Comparison of ENCODE assay signal across 8 mouse cellular contexts in genomic region chr5:22489091-22489490, GRCm38 (mm10).
DNase-seq lines count a peak whose midpoint lies in the region; TF ChIP-seq lines count a peak whose summit lies in the region.
"Had no signal": no experiment of that assay in that cellular context is flagged by ENCODE, and none has a peak within 500 bp of the region (broad histone marks: within the 10 kb centered on the region; RNA-seq: fewer than 3 reads in every experiment).

No protein-coding gene starts in this region.

- intact Hi-C loops in left cerebral cortex, adult 2 months (cut with DNase I), result no loop called here

- DNase-seq in left cerebral cortex, adult 2 months (ENCODE audit: extremely low spot score in 1 of 2, low spot score in 2 of 2), result no peak
- no peak for DNase-seq in left cerebral cortex, adult 18-20 months (ENCODE audit: low spot score in 2 of 2)
- DNase-seq in MEL (ENCODE audit: low read depth, low spot score), result peak; percentile 64
- peak; percentile 30 for DNase-seq in c-Kit-positive CD71-positive TER-119-positive erythroid progenitor cells, embryonic 14.5 days (ENCODE audit: low spot score)
- peak; percentile 38 for DNase-seq in naive thymus-derived CD4-positive, alpha-beta T cell, adult 2 months (ENCODE audit: low read depth)
- no peak for DNase-seq in ovary, postnatal 10 days (ENCODE audit: low spot score)
- no peak for DNase-seq in Muller cell, postnatal 12 days (ENCODE audit: inconsistent ontology term)
- DNase-seq: layer of hippocampus, adult 9-11 months had no signal

- H3K4me3 ChIP-seq in left cerebral cortex, adult 2 months, result no peak overlapping the region
- no peak overlapping the region for H3K4me3 ChIP-seq in MEL (ENCODE audit: control insufficient read depth in 1 of 2, insufficient read depth in 1 of 2, low read depth in 2 of 2, low read length in 2 of 2)

- no peaks in the 10 kb centered on the region for H3K79me2 ChIP-seq in MEL (ENCODE audit: control insufficient read depth, insufficient read depth, low read length, poor library complexity)

- TF ChIP-seq POLR2A in MEL (IDR thresholded peaks at IDR 0.05; ENCODE audit: control insufficient read depth in 1 of 2, insufficient read depth in 1 of 2, low read depth in 1 of 2, low read length in 2 of 2, poor library complexity in 1 of 2), result no peak

- peak; percentile 24; the same call in 1 of the 2 replicates for TF ChIP-seq CTCF in left cerebral cortex, adult 2 months (IDR thresholded peaks at IDR 0.05)
- TF ChIP-seq CTCF in MEL (IDR thresholded peaks at IDR 0.05 in 2 of 3, conservative IDR thresholded peaks at IDR 0.05 in 1 of 3; ENCODE audit: control insufficient read depth in 1 of 3, insufficient read depth in 1 of 3, low read depth in 2 of 3, low read length in 3 of 3, poor library complexity in 1 of 3, severe bottlenecking in 1 of 3), result peak; percentile 50 to 60 (median 55)

- TF ChIP-seq EP300 in MEL (IDR thresholded peaks at IDR 0.05; ENCODE audit: low read depth in 1 of 2, low read length in 2 of 2), result no peak

- H3K9ac ChIP-seq in MEL (ENCODE audit: control insufficient read depth, low read depth, low read length, poor library complexity, severe bottlenecking), result no peak overlapping the region

- H3K9me3 ChIP-seq in MEL (replicated peaks; ENCODE audit: insufficient read depth, low read length), result no peaks in the 10 kb centered on the region

- peaks cover 5 to 16% of the 10 kb centered on the region in 2 experiments for H3K4me1 ChIP-seq in MEL (ENCODE audit: control insufficient read depth in 1 of 2, insufficient read depth in 2 of 2, low read length in 2 of 2)

- H3K36me3 ChIP-seq in MEL (ENCODE audit: control insufficient read depth in 1 of 2, insufficient read depth in 2 of 2, low read length in 2 of 2), result peaks cover 12 to 26% of the 10 kb centered on the region in 2 experiments

- H3K27ac ChIP-seq in left cerebral cortex, adult 2 months, result no peak overlapping the region
- H3K27ac ChIP-seq in MEL (ENCODE audit: control insufficient read depth, low read depth, low read length), result no peak overlapping the region

- TF ChIP-seq RAD21 in MEL (IDR thresholded peaks at IDR 0.05; ENCODE audit: low read depth, low read length), result peak; percentile 45

- no peaks in the 10 kb centered on the region for H3K27me3 ChIP-seq in MEL (ENCODE audit: control insufficient read depth in 1 of 2, insufficient read depth in 2 of 2, low read length in 2 of 2)

TF ChIP-seq in MEL, 35 proteins besides CTCF, POLR2A, EP300 and RAD21:
- no peak for TF ChIP-seq GATA1 (IDR thresholded peaks at IDR 0.05; ENCODE audit: low read depth, low read length)
- no peak for TF ChIP-seq TBP (IDR thresholded peaks at IDR 0.05; ENCODE audit: low read depth, low read length)
- no peak for TF ChIP-seq ZNF384 (IDR thresholded peaks at IDR 0.05; ENCODE audit: low read depth, low read length)
- no peak for TF ChIP-seq HCFC1 (IDR thresholded peaks at IDR 0.05; ENCODE audit: low read depth, low read length)
- TF ChIP-seq UBTF (IDR thresholded peaks at IDR 0.05; ENCODE audit: borderline replicate concordance, insufficient read depth, low read depth, low read length), result no peak
- 0 out of 2 replicates have a peak, but pooled peaks have one; percentile 14 for TF ChIP-seq ZC3H11A (IDR thresholded peaks at IDR 0.05; ENCODE audit: low read depth, low read length)
- peak; percentile 49; the same call in 1 of the 2 replicates for TF ChIP-seq SMC3 (IDR thresholded peaks at IDR 0.05; ENCODE audit: low read depth, low read length)
- 0 out of 2 replicates have a peak, but pooled peaks have one; percentile 38 for TF ChIP-seq BHLHE40 (IDR thresholded peaks at IDR 0.05; ENCODE audit: borderline replicate concordance, low read depth, low read length)
- no peak for TF ChIP-seq POLR2AphosphoS2 (IDR thresholded peaks at IDR 0.05; ENCODE audit: low read length)
- TF ChIP-seq ELF1 (IDR thresholded peaks at IDR 0.05; ENCODE audit: low read depth, low read length), result no peak
- 0 out of 2 replicates have a peak, but pooled peaks have one; percentile 11 for TF ChIP-seq USF1 (IDR thresholded peaks at IDR 0.05; ENCODE audit: low read depth, low read length)

Comparison
In these comparisons a context has a peak if more than half of its experiments do, and no peak if none do; other contexts are left out.
1. DNase-seq: peak in MEL (single experiment), c-Kit-positive CD71-positive TER-119-positive erythroid progenitor cells, embryonic 14.5 days (single experiment) and naive thymus-derived CD4-positive, alpha-beta T cell, adult 2 months (single experiment); none in left cerebral cortex, adult 2 months (0 of 2), left cerebral cortex, adult 18-20 months (0 of 2), ovary, postnatal 10 days (single experiment) and Muller cell, postnatal 12 days (single experiment).